Mouse (Mus musculus) midbrain, postnatal 0 days (tissue): ENCODE measurements around the gene Cnot4. TPM values are rescaled to one million over a fixed set of nuclear protein-coding genes. Genes with fewer than 3 reads are reported as not detected.

Experiments
- ATAC-seq: fragments of 200-750 bp; cut with Nextera tagmentation; 2 replicates; pipeline ENCODE4 v1.8.0; 2017; ENCODE audit warnings: moderate number of reproducible peaks, mild to moderate bottlenecking, moderate TSS enrichment, moderate library complexity; ENCODE audit not compliant: low FRiP score
- DNase-seq: peaks from one replicate; pipeline ENCODE4 v3.0.0-alpha.2; 2015; ENCODE audit warnings: low spot score
- H3K27ac ChIP-seq: fragments of 300-500 bp; sonication (generic); 2 replicates; pipeline ENCODE4 v1.5.1; 2014; ENCODE audit warnings: low read depth, mild to moderate bottlenecking, low read length, mixed read lengths
- H3K27me3 ChIP-seq: fragments of 300-500 bp; sonication (generic); 2 replicates; pipeline ENCODE4 v1.6.1; 2014; ENCODE audit warnings: low read length, control low read depth, mixed read lengths; ENCODE audit not compliant: insufficient read depth
- H3K36me3 ChIP-seq: fragments of 300-500 bp; sonication (generic); 2 replicates; pipeline ENCODE4 v1.6.1; 2014; ENCODE audit warnings: low read length, control low read depth, mixed read lengths; ENCODE audit not compliant: insufficient read depth
- H3K4me1 ChIP-seq: fragments of 300-500 bp; sonication (generic); 2 replicates; pipeline ENCODE4 v1.6.1; 2014; ENCODE audit warnings: mild to moderate bottlenecking, control low read depth, antibody characterized with exemption, low read length, mixed read lengths; ENCODE audit not compliant: insufficient read depth
- H3K4me2 ChIP-seq: fragments of 300-500 bp; sonication (generic); 2 replicates; pipeline ENCODE4 v1.6.1; 2014; ENCODE audit warnings: low read depth, mild to moderate bottlenecking, low read length, mixed read lengths; ENCODE audit not compliant: poor library complexity, severe bottlenecking
- H3K4me3 ChIP-seq: fragments of 300-500 bp; sonication (generic); 2 replicates; pipeline ENCODE4 v1.5.1; 2014; ENCODE audit warnings: low read depth, mild to moderate bottlenecking, low read length, moderate library complexity
- H3K9ac ChIP-seq: fragments of 300-500 bp; sonication (generic); replicated peaks from 2 replicates; pipeline ENCODE4 v1.6.1; 2014; ENCODE audit warnings: mild to moderate bottlenecking, low read length, moderate library complexity, mixed read lengths; ENCODE audit not compliant: poor library complexity, severe bottlenecking
- H3K9me3 ChIP-seq: fragments of 300-500 bp; sonication (generic); 2 replicates; pipeline ENCODE4 v1.6.1; 2016; ENCODE audit warnings: low read length, control low read depth
- CTCF ChIP-seq: IDR thresholded peaks from 2 replicates; pipeline ENCODE4 v1.5.1; 2016; ENCODE audit warnings: antibody characterized with exemption, mild to moderate bottlenecking
- WGBS: fragments of 180-500 bp; shearing (Covaris S2); extraction: QIAGEN DNeasy Blood & Tissue Kit; methylation state at CpG from one replicate; pipeline ENCODE4 v1.1.7; 2014; 5-methylcytosine and 5-hydroxymethylcytosine counted together
- polyA plus RNA-seq: library from polyadenylated mRNA; unstranded; fragments of >200 nt; fragmentation: Nextera tagmentation; extraction: Ambion mirVana; gene quantifications from 2 replicates; pipeline ENCODE4 v1.2.1, GENCODE M21; 2015
- total RNA-seq: library from RNA; depleted of rRNA; stranded (reverse); fragments of >200 nt; gene quantifications from 2 replicates; pipeline ENCODE4 v1.2.3, GENCODE M21; 2014

Gene Cnot4
- total and polyA plus RNA-seq, 2 experiments from 2014 or later, result 28.0 to 33.9 TPM

GRCm38 (mm10) chr6:35032704-35033103 lies 100.8 kb downstream of the Cnot4 start:
- DNase-seq (no peak), ATAC-seq (no peak)
- Histone ChIP-seq H3K9ac (no peak overlapping the region), H3K4me3 (no peak overlapping the region), H3K36me3 (no peaks in the 10 kb centered on the region; the same call in 1 of the 2 replicates), H3K4me2 (no peak overlapping the region), H3K4me1 (no peaks in the 10 kb centered on the region), H3K27me3 (no peaks in the 10 kb centered on the region), H3K9me3 (no peaks in the 10 kb centered on the region), H3K27ac (no peak overlapping the region)
- 90% methylated on average over 2 of the region's 2 CpGs for WGBS
- TF ChIP-seq CTCF, result no peak

- ATAC-seq, result no peak
- Histone ChIP-seq H3K9me3 (no peaks in the 10 kb centered on the region), H3K27ac (no peak overlapping the region), H3K4me3 (no peak overlapping the region), H3K9ac (no peak overlapping the region), H3K27me3 (no peaks in the 10 kb centered on the region), H3K4me2 (no peak overlapping the region), H3K4me1 (no peaks in the 10 kb centered on the region), H3K36me3 (no peaks in the 10 kb centered on the region; the same call in 1 of the 2 replicates)
- no peak for TF ChIP-seq CTCF
- 96% methylated on average over 4 of the region's 4 CpGs for WGBS
- no peak for DNase-seq
Measured at GRCm38 (mm10) chr6:35030811-35031210, 102.7 kb downstream of the Cnot4 start.

GRCm38 (mm10) chr6:35030226-35030625 lies 103.3 kb downstream of the Cnot4 start:
- no peaks in the 10 kb centered on the region for H3K9me3 ChIP-seq
- no peak overlapping the region for H3K9ac ChIP-seq
- no peak overlapping the region for H3K4me2 ChIP-seq
- no peak overlapping the region for H3K27ac ChIP-seq
- H3K27me3 ChIP-seq, result no peaks in the 10 kb centered on the region
- ATAC-seq (no peak), DNase-seq (no peak)
- no peak overlapping the region for H3K4me3 ChIP-seq
- H3K36me3 ChIP-seq, result no peaks in the 10 kb centered on the region; the same call in 1 of the 2 replicates
- TF ChIP-seq CTCF, result no peak
- no peaks in the 10 kb centered on the region for H3K4me1 ChIP-seq
- 77% methylated on average over 6 of the region's 6 CpGs for WGBS

GRCm38 (mm10) chr6:35028023-35028422 lies 105.5 kb downstream of the Cnot4 start:
- DNase-seq (no peak), ATAC-seq (no peak)
- 83% methylated on average over 2 of the region's 2 CpGs for WGBS
- H3K4me3 ChIP-seq, result no peak overlapping the region
- no peak overlapping the region for H3K9ac ChIP-seq
- no peaks in the 10 kb centered on the region for H3K9me3 ChIP-seq
- no peak overlapping the region for H3K4me2 ChIP-seq
- no peaks in the 10 kb centered on the region for H3K27me3 ChIP-seq
- TF ChIP-seq CTCF, result no peak
- H3K4me1 ChIP-seq, result no peaks in the 10 kb centered on the region
- peak overlapping the region; percentile 6; the same call in 1 of the 2 replicates for H3K27ac ChIP-seq
- H3K36me3 ChIP-seq, result peaks cover under 1% of the 10 kb centered on the region; the same call in 1 of the 2 replicates

GRCm38 (mm10) chr6:35027257-35027656 lies 106.3 kb downstream of the Cnot4 start:
- H3K36me3 ChIP-seq, result peaks cover 4% of the 10 kb centered on the region; the same call in 1 of the 2 replicates
- no peak overlapping the region for H3K4me3 ChIP-seq
- DNase-seq, result peak; percentile 39
- H3K4me1 ChIP-seq, result no peaks in the 10 kb centered on the region
- 59% methylated on average over 6 of the region's 6 CpGs for WGBS
- H3K9me3 ChIP-seq, result no peaks in the 10 kb centered on the region
- H3K27ac ChIP-seq, result no peak overlapping the region
- peak; percentile 31; the same call in 1 of the 2 replicates for ATAC-seq
- H3K4me2 ChIP-seq, result no peak overlapping the region
- no peak overlapping the region for H3K9ac ChIP-seq
- TF ChIP-seq CTCF, result no peak
- H3K27me3 ChIP-seq, result no peaks in the 10 kb centered on the region

GRCm38 (mm10) chr6:35016624-35017023 lies 116.9 kb downstream of the Cnot4 start:
- Histone ChIP-seq H3K9ac (no peak overlapping the region), H3K4me3 (no peak overlapping the region), H3K9me3 (no peaks in the 10 kb centered on the region), H3K36me3 (no peaks in the 10 kb centered on the region), H3K4me2 (no peak overlapping the region), H3K4me1 (no peaks in the 10 kb centered on the region), H3K27me3 (no peaks in the 10 kb centered on the region), H3K27ac (no peak overlapping the region)
- WGBS, result 95% methylated on average over 5 of the region's 5 CpGs
- ATAC-seq (no peak), DNase-seq (no peak)
- TF ChIP-seq CTCF, result no peak
